Mouse (Mus musculus) hindbrain, embryonic 14.5 days (tissue): ENCODE measurements around the gene Mri1. TPM values are rescaled to one million over a fixed set of nuclear protein-coding genes. Genes with fewer than 3 reads are reported as not detected.

Experiments
- ATAC-seq: fragments of 200-750 bp; cut with Nextera tagmentation; 2 replicates; pipeline ENCODE4 v1.8.0; 2017; ENCODE audit warnings: moderate number of reproducible peaks, mild to moderate bottlenecking, moderate TSS enrichment, moderate library complexity; ENCODE audit not compliant: low FRiP score
- DNase-seq: peaks from one replicate; pipeline ENCODE4 v3.0.0-alpha.2; 2015; ENCODE audit warnings: low spot score
- H3K27ac ChIP-seq: fragments of 300-500 bp; sonication (generic); 2 replicates; pipeline ENCODE4 v1.5.1; 2014; ENCODE audit warnings: mild to moderate bottlenecking, moderate library complexity
- H3K27me3 ChIP-seq: fragments of 300-500 bp; sonication (generic); 2 replicates; pipeline ENCODE4 v1.6.1; 2014; ENCODE audit warnings: mild to moderate bottlenecking, low read length, mixed read lengths; ENCODE audit not compliant: control insufficient read depth, insufficient read depth
- H3K36me3 ChIP-seq: fragments of 300-500 bp; sonication (generic); replicated peaks from 2 replicates; pipeline ENCODE4 v1.6.1; 2014; ENCODE audit not compliant: control insufficient read depth, insufficient read depth
- H3K4me1 ChIP-seq: fragments of 300-500 bp; sonication (generic); replicated peaks from 2 replicates; pipeline ENCODE4 v1.6.1; 2014; ENCODE audit warnings: antibody characterized with exemption, low read length, mixed read lengths; ENCODE audit not compliant: control insufficient read depth, insufficient read depth
- H3K4me2 ChIP-seq: fragments of 300-500 bp; sonication (generic); replicated peaks from 2 replicates; pipeline ENCODE4 v1.6.1; 2014; ENCODE audit warnings: mild to moderate bottlenecking, moderate library complexity
- H3K4me3 ChIP-seq: fragments of 300-500 bp; sonication (generic); replicated peaks from 2 replicates; pipeline ENCODE4 v1.5.1; 2014; ENCODE audit warnings: mild to moderate bottlenecking, low read length
- H3K9ac ChIP-seq: fragments of 300-500 bp; sonication (generic); 2 replicates; pipeline ENCODE4 v1.6.1; 2014
- H3K9me3 ChIP-seq: fragments of 300-500 bp; sonication (generic); 2 replicates; pipeline ENCODE4 v1.6.1; 2016; ENCODE audit warnings: low read length; ENCODE audit not compliant: control insufficient read depth
- WGBS: fragments of 180-500 bp; shearing (Covaris S2); extraction: QIAGEN DNeasy Blood & Tissue Kit; methylation state at CpG from one replicate; pipeline ENCODE4 v1.1.7; 2014; 5-methylcytosine and 5-hydroxymethylcytosine counted together
- polyA plus RNA-seq: library from polyadenylated mRNA; unstranded; fragments of >200 nt; fragmentation: Nextera tagmentation; extraction: Ambion mirVana; gene quantifications from 2 replicates; pipeline ENCODE4 v1.2.1, GENCODE M21; 2014

Mri1 gene
- polyA plus RNA-seq, 1 experiment from 2014 or later = 40.2 TPM

- H3K27me3 ChIP-seq = no peaks in the 10 kb centered on the region
- WGBS = 61% methylated on average over 1 of the region's 1 CpGs
- H3K9ac ChIP-seq = no peak overlapping the region
- H3K4me2 ChIP-seq = no peak overlapping the region
- no peak for ATAC-seq
- no peak overlapping the region for H3K27ac ChIP-seq
- H3K36me3 ChIP-seq = no peaks in the 10 kb centered on the region
- DNase-seq = no peak
- H3K4me3 ChIP-seq = no peak overlapping the region
- no peaks in the 10 kb centered on the region for H3K9me3 ChIP-seq
- no peaks in the 10 kb centered on the region for H3K4me1 ChIP-seq
These were observed 19.3 kb upstream of the Mri1 start for GRCm38 (mm10) chr8:84276447-84276846.

GRCm38 (mm10) chr8:84273968-84274367 is 16.8 kb upstream of the Mri1 start:
- WGBS = 84% methylated on average over 3 of the region's 3 CpGs
- no peak overlapping the region for H3K9ac ChIP-seq
- H3K4me1 ChIP-seq = peaks cover 10% of the 10 kb centered on the region
- H3K27me3 ChIP-seq = no peaks in the 10 kb centered on the region
- DNase-seq = no peak
- no peak overlapping the region for H3K27ac ChIP-seq
- no peaks in the 10 kb centered on the region for H3K9me3 ChIP-seq
- no peak overlapping the region for H3K4me3 ChIP-seq
- ATAC-seq = no peak
- no peaks in the 10 kb centered on the region for H3K36me3 ChIP-seq
- H3K4me2 ChIP-seq = no peak overlapping the region

GRCm38 (mm10) chr8:84272302-84272701 is 15.2 kb upstream of the Mri1 start:
- peaks cover 10% of the 10 kb centered on the region for H3K4me1 ChIP-seq
- 91% methylated on average over 4 of the region's 4 CpGs for WGBS
- DNase-seq (no peak), ATAC-seq (no peak)
- H3K27me3 ChIP-seq = no peaks in the 10 kb centered on the region
- H3K36me3 ChIP-seq = 0 out of 2 replicates have a peak, but pooled peaks cover 2% of the 10 kb centered on the region
- no peak overlapping the region for H3K9ac ChIP-seq
- H3K4me3 ChIP-seq = no peak overlapping the region
- no peaks in the 10 kb centered on the region for H3K9me3 ChIP-seq
- H3K4me2 ChIP-seq = no peak overlapping the region
- no peak overlapping the region for H3K27ac ChIP-seq

- peaks cover 10% of the 10 kb centered on the region for H3K4me1 ChIP-seq
- WGBS = under 1% methylated on average over 44 of the region's 44 CpGs
- peak; percentile 100 for DNase-seq
These were observed 13.0 kb upstream of the Mri1 start, which contains the start of gene Ccdc130 for GRCm38 (mm10) chr8:84269950-84270773. Gene Ccdc130 (minus strand): TSS chr8:84270380.

GRCm38 (mm10) chr8:84261098-84261497 is 4.0 kb upstream of the Mri1 start:
- H3K9me3 ChIP-seq = no peaks in the 10 kb centered on the region
- 93% methylated on average over 4 of the region's 4 CpGs for WGBS
- no peak overlapping the region for H3K4me3 ChIP-seq
- no peaks in the 10 kb centered on the region for H3K27me3 ChIP-seq
- no peak overlapping the region for H3K27ac ChIP-seq
- ATAC-seq (no peak), DNase-seq (no peak)
- peaks cover 15% of the 10 kb centered on the region for H3K4me1 ChIP-seq
- no peak overlapping the region for H3K9ac ChIP-seq
- H3K36me3 ChIP-seq = peaks cover 80% of the 10 kb centered on the region
- H3K4me2 ChIP-seq = no peak overlapping the region

More at GRCm38 (mm10) chr8:84269950-84270773, 13.0 kb upstream of the Mri1 start, which contains the start of gene Ccdc130:
- Histone ChIP-seq H3K9me3 (no peaks in the 10 kb centered on the region), H3K4me3 (peak within 1 kb of the TSS; percentile 87), H3K36me3 (peaks cover 23% of the 10 kb centered on the region), H3K27ac (peak within 1 kb of the TSS; percentile 88), H3K9ac (peak within 1 kb of the TSS; percentile 93), H3K4me2 (peak within 1 kb of the TSS; percentile 94), H3K27me3 (no peaks in the 10 kb centered on the region)
- ATAC-seq = peak; percentile 99

- ATAC-seq (peak; percentile 13; the same call in 1 of the 2 replicates), DNase-seq (peak; percentile 57)
- Histone ChIP-seq H3K4me1 (peaks cover 18% of the 10 kb centered on the region), H3K9me3 (no peaks in the 10 kb centered on the region), H3K9ac (peak overlapping the region; percentile 86), H3K27me3 (no peaks in the 10 kb centered on the region), H3K4me3 (peak overlapping the region; percentile 81), H3K4me2 (peak overlapping the region; percentile 96), H3K36me3 (peaks cover 73% of the 10 kb centered on the region), H3K27ac (peak overlapping the region; percentile 89)
- 13% methylated on average over 6 of the region's 6 CpGs for WGBS
These were observed 686 bp downstream of the Mri1 start for GRCm38 (mm10) chr8:84256458-84256821.

GRCm38 (mm10) chr8:84255858-84256257 is 1.3 kb downstream of the Mri1 start:
- 88% methylated on average over 3 of the region's 3 CpGs for WGBS
- ATAC-seq (no peak), DNase-seq (no peak)
- Histone ChIP-seq H3K27ac (peak overlapping the region; percentile 89; the same call in 1 of the 2 replicates), H3K9me3 (no peaks in the 10 kb centered on the region), H3K4me3 (peak overlapping the region; percentile 81), H3K4me2 (peak overlapping the region; percentile 96), H3K27me3 (no peaks in the 10 kb centered on the region), H3K4me1 (peaks cover 18% of the 10 kb centered on the region), H3K9ac (peak overlapping the region; percentile 86), H3K36me3 (peaks cover 73% of the 10 kb centered on the region)

GRCm38 (mm10) chr8:84249257-84250170 is 7.6 kb downstream of the Mri1 start, which contains the start of gene D8Ertd738e:
Gene D8Ertd738e (minus strand): TSS chr8:84249719.
- H3K9me3 ChIP-seq = no peaks in the 10 kb centered on the region
- DNase-seq (peak; percentile 94), ATAC-seq (peak; percentile 94)
- H3K9ac ChIP-seq = peak within 1 kb of the TSS; percentile 94
- H3K27ac ChIP-seq = peak within 1 kb of the TSS; percentile 74
- H3K4me3 ChIP-seq = peak within 1 kb of the TSS; percentile 98
- H3K36me3 ChIP-seq = peaks cover 73% of the 10 kb centered on the region
- no peaks in the 10 kb centered on the region; the same call in 1 of the 2 replicates for H3K4me1 ChIP-seq
- H3K4me2 ChIP-seq = peak within 1 kb of the TSS; percentile 83
- WGBS = 5% methylated on average over 52 of the region's 52 CpGs
- H3K27me3 ChIP-seq = no peaks in the 10 kb centered on the region

GRCm38 (mm10) chr8:84241821-84242220 is 15.3 kb downstream of the Mri1 start:
- Histone ChIP-seq H3K27ac (no peak overlapping the region), H3K4me1 (peaks cover 7% of the 10 kb centered on the region), H3K9ac (no peak overlapping the region), H3K4me2 (no peak overlapping the region), H3K27me3 (no peaks in the 10 kb centered on the region), H3K4me3 (no peak overlapping the region), H3K36me3 (peaks cover 42% of the 10 kb centered on the region), H3K9me3 (no peaks in the 10 kb centered on the region)
- DNase-seq (no peak), ATAC-seq (no peak)
- WGBS = 67% methylated on average over 2 of the region's 2 CpGs
